Mouse (Mus musculus): ENCODE data around the gene H2-DMa. TPM values are rescaled to one million over a fixed set of nuclear protein-coding genes. Genes with fewer than 3 reads are reported as not detected.

The H2-DMa gene
- polyA plus RNA-seq, 1 experiment from 2014 or later, result 47.3 TPM

- WGBS (ENCODE audit: missing documents), result 75% methylated on average over 9 of the region's 9 CpGs
- H3K36me3 ChIP-seq (ENCODE audit: inconsistent target), result no peaks in the 10 kb centered on the region
- H3K27ac ChIP-seq, result no peak overlapping the region
- H3K79me2 ChIP-seq (ENCODE audit: inconsistent target), result peaks cover 56% of the 10 kb centered on the region
- H3K4me3 ChIP-seq (ENCODE audit: inconsistent target), result no peak overlapping the region
Measured at GRCm38 (mm10) chr17:34126826-34127420, 7.6 kb downstream of the H2-DMa start.

GRCm38 (mm10) chr17:34127475-34127874 lies 8.1 kb downstream of the H2-DMa start:
- Histone ChIP-seq H3K79me2 (ENCODE audit: inconsistent target) (peaks cover 55% of the 10 kb centered on the region), H3K36me3 (ENCODE audit: inconsistent target) (no peaks in the 10 kb centered on the region), H3K4me3 (ENCODE audit: inconsistent target) (no peak overlapping the region), H3K27ac (no peak overlapping the region)
- WGBS (ENCODE audit: missing documents), result 27% methylated on average over 6 of the region's 6 CpGs

GRCm38 (mm10) chr17:34128264-34128937 lies 9.1 kb downstream of the H2-DMa start:
- Histone ChIP-seq H3K36me3 (ENCODE audit: inconsistent target) (no peaks in the 10 kb centered on the region), H3K79me2 (ENCODE audit: inconsistent target) (peaks cover 48% of the 10 kb centered on the region), H3K4me3 (ENCODE audit: inconsistent target) (no peak overlapping the region), H3K27ac (no peak overlapping the region)
- WGBS (ENCODE audit: missing documents), result 80% methylated on average over 11 of the region's 13 CpGs

- no peak overlapping the region for H3K4me3 ChIP-seq (ENCODE audit: inconsistent target)
- 51% methylated on average over 18 of the region's 18 CpGs for WGBS (ENCODE audit: missing documents)
- no peaks in the 10 kb centered on the region for H3K36me3 ChIP-seq (ENCODE audit: inconsistent target)
- no peak overlapping the region for H3K27ac ChIP-seq
- H3K79me2 ChIP-seq (ENCODE audit: inconsistent target), result peaks cover 40% of the 10 kb centered on the region
Measured at GRCm38 (mm10) chr17:34128944-34129791, 9.8 kb downstream of the H2-DMa start.

GRCm38 (mm10) chr17:34130073-34130947 lies 11.0 kb downstream of the H2-DMa start:
- Histone ChIP-seq H3K79me2 (ENCODE audit: inconsistent target) (peaks cover 28% of the 10 kb centered on the region), H3K4me3 (ENCODE audit: inconsistent target) (no peak overlapping the region), H3K27ac (no peak overlapping the region), H3K36me3 (ENCODE audit: inconsistent target) (no peaks in the 10 kb centered on the region)
- WGBS (ENCODE audit: missing documents), result 69% methylated on average over 19 of the region's 19 CpGs

GRCm38 (mm10) chr17:34131911-34132310 lies 12.6 kb downstream of the H2-DMa start:
- no peaks in the 10 kb centered on the region for H3K36me3 ChIP-seq (ENCODE audit: inconsistent target)
- 93% methylated on average over 7 of the region's 7 CpGs for WGBS (ENCODE audit: missing documents)
- H3K79me2 ChIP-seq (ENCODE audit: inconsistent target), result peaks cover 18% of the 10 kb centered on the region
- H3K27ac ChIP-seq, result no peak overlapping the region
- no peak overlapping the region for H3K4me3 ChIP-seq (ENCODE audit: inconsistent target)

- Histone ChIP-seq H3K4me3 (ENCODE audit: inconsistent target) (no peak overlapping the region), H3K79me2 (ENCODE audit: inconsistent target) (peaks cover 6% of the 10 kb centered on the region; the same call in 1 of the 2 replicates), H3K27ac (no peak overlapping the region), H3K36me3 (ENCODE audit: inconsistent target) (peaks cover 4% of the 10 kb centered on the region; the same call in 1 of the 2 replicates)
- 76% methylated on average over 10 of the region's 11 CpGs for WGBS (ENCODE audit: missing documents)
Measured at GRCm38 (mm10) chr17:34133289-34133688, 13.9 kb downstream of the H2-DMa start.

- WGBS (ENCODE audit: missing documents), result 74% methylated on average over 3 of the region's 3 CpGs
- peaks cover 9% of the 10 kb centered on the region; the same call in 1 of the 2 replicates for H3K36me3 ChIP-seq (ENCODE audit: inconsistent target)
- peaks cover 6% of the 10 kb centered on the region; the same call in 1 of the 2 replicates for H3K79me2 ChIP-seq (ENCODE audit: inconsistent target)
- H3K4me3 ChIP-seq (ENCODE audit: inconsistent target), result no peak overlapping the region
- H3K27ac ChIP-seq, result no peak overlapping the region
Measured at GRCm38 (mm10) chr17:34134451-34134850, 15.1 kb downstream of the H2-DMa start.

- H3K36me3 ChIP-seq (ENCODE audit: inconsistent target), result peaks cover 9% of the 10 kb centered on the region; the same call in 1 of the 2 replicates
- peak overlapping the region; percentile 34 for H3K27ac ChIP-seq
- peak overlapping the region; percentile 38 for H3K4me3 ChIP-seq (ENCODE audit: inconsistent target)
- H3K79me2 ChIP-seq (ENCODE audit: inconsistent target), result peaks cover 6% of the 10 kb centered on the region; the same call in 1 of the 2 replicates
- 4% methylated on average over 31 of the region's 31 CpGs for WGBS (ENCODE audit: missing documents)
Measured at GRCm38 (mm10) chr17:34135297-34136224, 16.2 kb downstream of the H2-DMa start.

- 84% methylated on average over 7 of the region's 7 CpGs for WGBS (ENCODE audit: missing documents)
- no peak overlapping the region for H3K4me3 ChIP-seq (ENCODE audit: inconsistent target)
- no peak overlapping the region for H3K27ac ChIP-seq
- H3K36me3 ChIP-seq (ENCODE audit: inconsistent target), result peaks cover 9% of the 10 kb centered on the region; the same call in 1 of the 2 replicates
- peaks cover 6% of the 10 kb centered on the region; the same call in 1 of the 2 replicates for H3K79me2 ChIP-seq (ENCODE audit: inconsistent target)
Measured at GRCm38 (mm10) chr17:34137601-34138000, 18.3 kb downstream of the H2-DMa start.

GRCm38 (mm10) chr17:34138655-34139054 lies 19.3 kb downstream of the H2-DMa start:
- Histone ChIP-seq H3K4me3 (ENCODE audit: inconsistent target) (no peak overlapping the region), H3K79me2 (ENCODE audit: inconsistent target) (peaks cover 6% of the 10 kb centered on the region; the same call in 1 of the 2 replicates), H3K27ac (no peak overlapping the region), H3K36me3 (ENCODE audit: inconsistent target) (peaks cover 9% of the 10 kb centered on the region; the same call in 1 of the 2 replicates)
- WGBS (ENCODE audit: missing documents), result 100% methylated on average over 7 of the region's 7 CpGs

- H3K4me3 ChIP-seq (ENCODE audit: inconsistent target), result no peak overlapping the region
- no peak overlapping the region for H3K27ac ChIP-seq
- 93% methylated on average over 16 of the region's 16 CpGs for WGBS (ENCODE audit: missing documents)
- peaks cover 6% of the 10 kb centered on the region; the same call in 1 of the 2 replicates for H3K79me2 ChIP-seq (ENCODE audit: inconsistent target)
- H3K36me3 ChIP-seq (ENCODE audit: inconsistent target), result peaks cover 9% of the 10 kb centered on the region; the same call in 1 of the 2 replicates
Measured at GRCm38 (mm10) chr17:34139416-34139815, 20.1 kb downstream of the H2-DMa start.

GRCm38 (mm10) chr17:34140240-34140639 lies 20.9 kb downstream of the H2-DMa start:
- no peak overlapping the region for H3K4me3 ChIP-seq (ENCODE audit: inconsistent target)
- 81% methylated on average over 5 of the region's 5 CpGs for WGBS (ENCODE audit: missing documents)
- peaks cover 9% of the 10 kb centered on the region; the same call in 1 of the 2 replicates for H3K36me3 ChIP-seq (ENCODE audit: inconsistent target)
- H3K27ac ChIP-seq, result no peak overlapping the region
- peaks cover 6% of the 10 kb centered on the region; the same call in 1 of the 2 replicates for H3K79me2 ChIP-seq (ENCODE audit: inconsistent target)

Measured in macrophage (primary cell).